ENCODE assay signal across 17 mouse cellular contexts in genomic region chr11:108893855-108894510, GRCm38 (mm10). TPM values are rescaled to one million over a fixed set of nuclear protein-coding genes. Genes with fewer than 3 reads are reported as not detected.
DNase-seq lines count a peak whose midpoint lies in the region; ATAC-seq and TF ChIP-seq lines count a peak whose summit lies in the region.
"Had no signal": no experiment of that assay in that cellular context is flagged by ENCODE, and none has a peak within 500 bp of the region (broad histone marks: within the 10 kb centered on the region; RNA-seq: fewer than 3 reads in every experiment).

No protein-coding gene starts in this region.

- WGBS in forebrain, embryonic 10.5 days = 18% methylated on average over 10 of the region's 10 CpGs
- WGBS in forebrain, postnatal 0 days = 42% methylated on average over 10 of the region's 10 CpGs
- WGBS in midbrain, embryonic 10.5 days = 31% methylated on average over 10 of the region's 10 CpGs
- WGBS in midbrain, postnatal 0 days = 46% methylated on average over 10 of the region's 10 CpGs
- whole genome bisulfite sequencing in limb, embryonic 13.5 days = 36% methylated on average over 10 of the region's 10 CpGs

- H3K9me3 ChIP-seq in forebrain, embryonic 10.5 days = 0 out of 2 replicates have a peak, but pooled peaks cover 2% of the 10 kb centered on the region
- H3K9me3 ChIP-seq in forebrain, postnatal 0 days (ENCODE audit: low read length) = no peaks in the 10 kb centered on the region
- H3K9me3 ChIP-seq in midbrain, embryonic 10.5 days (replicated peaks) = no peaks in the 10 kb centered on the region
- no peaks in the 10 kb centered on the region for H3K9me3 ChIP-seq in midbrain, postnatal 0 days (ENCODE audit: low read length)
- H3K9me3 ChIP-seq in limb, embryonic 13.5 days = no peaks in the 10 kb centered on the region
- H3K9me3 ChIP-seq: heart, embryonic 10.5 days had no signal

- peaks cover 79% of the 10 kb centered on the region for H3K27me3 ChIP-seq in forebrain, embryonic 10.5 days (ENCODE audit: poor library complexity, severe bottlenecking)
- H3K27me3 ChIP-seq in forebrain, postnatal 0 days (ENCODE audit: insufficient read depth, low read length) = no peaks in the 10 kb centered on the region
- peaks cover 53% of the 10 kb centered on the region for H3K27me3 ChIP-seq in midbrain, embryonic 10.5 days (ENCODE audit: low read depth, poor library complexity, severe bottlenecking)
- no peaks in the 10 kb centered on the region for H3K27me3 ChIP-seq in midbrain, postnatal 0 days (ENCODE audit: insufficient read depth, low read length)
- no peaks in the 10 kb centered on the region for H3K27me3 ChIP-seq in limb, embryonic 13.5 days

- intact Hi-C loops in gastrocnemius, adult 2 months (cut with DNase I) = no loop called here

- H3K4me2 ChIP-seq in forebrain, postnatal 0 days (ENCODE audit: low read depth) = no peak overlapping the region
- H3K4me2 ChIP-seq in midbrain, postnatal 0 days (ENCODE audit: low read depth, low read length, poor library complexity, severe bottlenecking) = no peak overlapping the region
- no peak overlapping the region for H3K4me2 ChIP-seq in limb, embryonic 13.5 days (replicated peaks)

- ATAC-seq in forebrain, postnatal 0 days = no peak
- ATAC-seq in midbrain, postnatal 0 days (ENCODE audit: low FRiP score) = no peak
- no peak for ATAC-seq in limb, embryonic 13.5 days (ENCODE audit: low FRiP score, low read depth)
- no peak for ATAC-seq in cerebellum, adult (ENCODE audit: insufficient number of reproducible peaks, low FRiP score, low TSS enrichment)
- ATAC-seq: intestine, postnatal 0 days had no signal

- no peak for TF ChIP-seq CTCF in forebrain, postnatal 0 days (IDR thresholded peaks at IDR 0.05; ENCODE audit: low read depth)
- no peak for TF ChIP-seq CTCF in midbrain, postnatal 0 days (IDR thresholded peaks at IDR 0.05)
- TF ChIP-seq CTCF in gastrocnemius, adult 2 months (IDR thresholded peaks at IDR 0.05) = no peak

- H3K4me3 ChIP-seq in forebrain, embryonic 10.5 days = peak overlapping the region; percentile 51
- H3K4me3 ChIP-seq in forebrain, postnatal 0 days (ENCODE audit: low read depth, low read length) = no peak overlapping the region
- H3K4me3 ChIP-seq in midbrain, embryonic 10.5 days = peak overlapping the region; percentile 58
- no peak overlapping the region for H3K4me3 ChIP-seq in midbrain, postnatal 0 days (ENCODE audit: low read depth, low read length)
- H3K4me3 ChIP-seq in limb, embryonic 13.5 days = no peak overlapping the region
- no peak overlapping the region for H3K4me3 ChIP-seq in gastrocnemius, adult 2 months
- H3K4me3 ChIP-seq: heart, embryonic 10.5 days; megakaryocyte, embryonic 14.5 days had no signal

- peak overlapping the region; percentile 70 for H3K27ac ChIP-seq in forebrain, embryonic 10.5 days
- H3K27ac ChIP-seq in forebrain, postnatal 0 days (ENCODE audit: low read depth, low read length) = no peak overlapping the region
- H3K27ac ChIP-seq in midbrain, embryonic 10.5 days (replicated peaks) = peak overlapping the region; percentile 93
- no peak overlapping the region for H3K27ac ChIP-seq in midbrain, postnatal 0 days (ENCODE audit: low read depth, low read length)
- no peak overlapping the region; the same call in 1 of the 2 replicates for H3K27ac ChIP-seq in limb, embryonic 13.5 days
- no peak overlapping the region for H3K27ac ChIP-seq in gastrocnemius, adult 2 months
- H3K27ac ChIP-seq: heart, embryonic 10.5 days; kidney, postnatal 0 days had no signal

- no peak for DNase-seq in forebrain, embryonic 10.5 days (ENCODE audit: extremely low spot score, low spot score)
- no peak for DNase-seq in forebrain, postnatal 0 days
- peak; percentile 51 for DNase-seq in midbrain, embryonic 10.5 days (ENCODE audit: low spot score)
- no peak for DNase-seq in midbrain, postnatal 0 days (ENCODE audit: low spot score)
- peak; percentile 66 for DNase-seq in embryo, embryonic 10.5 days (ENCODE audit: low spot score)
- no peak for DNase-seq in gastrocnemius, adult 2 months
- DNase-seq: adrenal gland, postnatal 25 days; cerebellum, adult 2 months; cerebellum, postnatal 36 days; gastrocnemius, postnatal 14 days; lung, adult 2 months had no signal

- peaks cover 78% of the 10 kb centered on the region for H3K4me1 ChIP-seq in forebrain, embryonic 10.5 days
- H3K4me1 ChIP-seq in forebrain, postnatal 0 days (ENCODE audit: insufficient read depth) = peaks cover 10% of the 10 kb centered on the region; the same call in 1 of the 2 replicates
- peaks cover 80% of the 10 kb centered on the region for H3K4me1 ChIP-seq in midbrain, embryonic 10.5 days
- H3K4me1 ChIP-seq in midbrain, postnatal 0 days (ENCODE audit: insufficient read depth, low read length) = peaks cover 10% of the 10 kb centered on the region
- H3K4me1 ChIP-seq in limb, embryonic 13.5 days = peaks cover 58% of the 10 kb centered on the region
- H3K4me1 ChIP-seq: megakaryocyte, embryonic 14.5 days had no signal

- H3K9ac ChIP-seq in forebrain, postnatal 0 days = no peak overlapping the region
- H3K9ac ChIP-seq in midbrain, postnatal 0 days (replicated peaks; ENCODE audit: low read length, poor library complexity, severe bottlenecking) = no peak overlapping the region
- 0 out of 2 replicates have a peak overlapping the region, but pooled peaks have one; percentile 9 for H3K9ac ChIP-seq in limb, embryonic 13.5 days

- no peaks in the 10 kb centered on the region for H3K36me3 ChIP-seq in forebrain, embryonic 10.5 days (replicated peaks)
- H3K36me3 ChIP-seq in forebrain, postnatal 0 days (ENCODE audit: insufficient read depth) = no peaks in the 10 kb centered on the region
- no peaks in the 10 kb centered on the region for H3K36me3 ChIP-seq in midbrain, embryonic 10.5 days
- no peaks in the 10 kb centered on the region for H3K36me3 ChIP-seq in midbrain, postnatal 0 days (ENCODE audit: insufficient read depth, low read length)
- H3K36me3 ChIP-seq in limb, embryonic 13.5 days = no peaks in the 10 kb centered on the region
- H3K36me3 ChIP-seq: heart, embryonic 10.5 days had no signal

RNA-seq across cellular contexts. Expression of gene Axin2, which starts 26.2 kb away (rescaled TPM):
- 12.8 and 14.3 TPM in 2 replicates for polyA plus RNA-seq in forebrain, embryonic 10.5 days (2016; fragmentation: Nextera tagmentation; extraction: Ambion mirVana)
- total RNA-seq in forebrain, postnatal 0 days (2014; rRNA removed) = 28.7 and 35.6 TPM in 2 replicates
- polyA plus RNA-seq in forebrain, postnatal 0 days (2015; fragmentation: Nextera tagmentation; extraction: Ambion mirVana) = 4.5 and 5.0 TPM in 2 replicates
- 17.5 and 17.6 TPM in 2 replicates for polyA plus RNA-seq in midbrain, embryonic 10.5 days (2016; fragmentation: Nextera tagmentation; extraction: Ambion mirVana)
- 38.0 and 55.2 TPM in 2 replicates for total RNA-seq in midbrain, postnatal 0 days (2014; rRNA removed)
- polyA plus RNA-seq in midbrain, postnatal 0 days (2015; fragmentation: Nextera tagmentation; extraction: Ambion mirVana) = 7.5 and 9.7 TPM in 2 replicates
- polyA plus RNA-seq in limb, embryonic 13.5 days (2015; fragmentation: Nextera tagmentation; extraction: Ambion mirVana) = 18.1 and 19.7 TPM in 2 replicates
- total RNA-seq in gastrocnemius, adult 2 months (2021) = 1 to 10 TPM; 8.5 to 9.3 TPM

Comparison
In these comparisons a context has a peak if more than half of its experiments do, and no peak if none do; other contexts are left out.
1. DNase-seq: peak in midbrain, embryonic 10.5 days (single experiment) and embryo, embryonic 10.5 days (single experiment); none in forebrain, embryonic 10.5 days (single experiment), forebrain, postnatal 0 days (single experiment), midbrain, postnatal 0 days (single experiment) and gastrocnemius, adult 2 months (single experiment).
2. H3K27ac ChIP-seq: peak in forebrain, embryonic 10.5 days (single experiment) and midbrain, embryonic 10.5 days (single experiment); none in forebrain, postnatal 0 days (single experiment), midbrain, postnatal 0 days (single experiment), limb, embryonic 13.5 days (single experiment) and gastrocnemius, adult 2 months (single experiment).
3. H3K4me3 ChIP-seq: peak in forebrain, embryonic 10.5 days (single experiment) and midbrain, embryonic 10.5 days (single experiment); none in forebrain, postnatal 0 days (single experiment), midbrain, postnatal 0 days (single experiment), limb, embryonic 13.5 days (single experiment) and gastrocnemius, adult 2 months (single experiment).